Mouse (Mus musculus) left cerebral cortex, adult 2 months (tissue): ENCODE results near the gene E4f1. TPM values are rescaled to one million over a fixed set of nuclear protein-coding genes. Genes with fewer than 3 reads are reported as not detected.
A peak's percentile ranks its signal among the peaks of the same experiment; 100 is the strongest.
"Not testable (repeated sequence)": the region's sequence is repeated elsewhere in the genome, so short reads cannot be mapped to it uniquely, and the experiment has no call there.

ENCODE experiments used
- DNase-seq, 2 experiments: peaks; one replicate each; pipeline ENCODE4 v3.0.0; 2021 to 2022; ENCODE audit warnings: low spot score in 2 of 2, mixed read lengths in 1 of 2; ENCODE audit errors: extremely low spot score in 1 of 2
- H3K27ac ChIP-seq: fragments of 200-600 bp; 2 replicates; pipeline ENCODE4 v1.8.1; 2022
- H3K4me3 ChIP-seq: fragments of 200-600 bp; 2 replicates; pipeline ENCODE4 v1.8.1; 2022
- CTCF ChIP-seq: fragments of 200-600 bp; IDR thresholded peaks from 2 replicates; pipeline ENCODE4 v1.8.1; 2022; ENCODE audit warnings: antibody characterized with exemption, mild to moderate bottlenecking, moderate library complexity
- intact Hi-C: fragments of 180-260 bp; cut with DNase I; formaldehyde crosslinking; loops from one replicate; pipeline ENCODE4 v1.15.1; 2025
- total RNA-seq, 2 experiments: library from RNA; stranded (reverse); gene quantifications; 2 replicates each; pipeline ENCODE4 v1.2.3; 2021

Gene E4f1
- total RNA-seq, 2 experiments from 2014 or later: 37.7 to 41.7 TPM

DNA sequence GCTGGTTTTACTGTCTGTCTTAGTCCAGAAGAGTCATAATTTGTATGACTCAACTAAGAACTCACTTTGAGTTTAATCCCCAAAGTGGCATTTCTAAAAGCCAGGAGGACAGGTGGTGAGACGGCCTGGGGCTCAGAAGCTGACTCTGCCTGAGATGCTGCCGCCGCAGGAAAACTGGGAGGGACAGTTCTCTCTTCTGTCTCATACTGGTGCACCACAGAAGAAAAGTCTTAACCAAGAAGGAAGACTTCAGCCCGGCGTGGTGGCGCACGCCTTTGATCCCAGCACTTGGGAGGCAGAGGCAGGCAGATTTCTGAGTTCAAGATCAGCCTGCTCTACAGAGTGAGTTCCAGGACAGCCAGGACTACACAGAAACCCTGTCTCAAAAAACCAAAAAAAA is 44.2 kb downstream of the E4f1 start:
- intact Hi-C loops: no loop called here
- no peak overlapping the region for H3K4me3 ChIP-seq
- no peak for TF ChIP-seq CTCF
- DNase-seq: no peak
- H3K27ac ChIP-seq: peak overlapping the region; percentile 84; the same call in 1 of the 2 replicates

DNA sequence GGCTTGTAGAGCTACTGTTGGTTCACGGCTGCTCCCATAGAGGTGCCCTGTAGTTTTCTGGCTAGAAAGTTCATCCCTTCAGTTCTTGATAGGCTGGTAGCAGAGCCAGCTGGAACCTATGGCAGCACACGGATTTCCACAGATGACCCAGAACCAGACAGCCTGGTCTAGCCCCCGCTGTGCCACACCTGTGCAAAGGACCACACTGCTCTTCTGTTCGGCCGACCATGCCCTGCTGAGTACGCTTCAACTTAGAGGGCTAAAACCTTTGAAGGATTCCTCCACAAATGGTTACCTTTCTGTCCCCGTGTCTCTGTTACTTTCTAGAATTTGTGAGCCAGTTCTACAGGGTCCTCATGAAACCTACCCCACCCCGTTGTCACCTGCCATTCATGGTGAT is 44.8 kb downstream of the E4f1 start:
- DNase-seq, intact Hi-C loops, H3K4me3 ChIP-seq, H3K27ac ChIP-seq: not testable (repeated sequence)

DNA sequence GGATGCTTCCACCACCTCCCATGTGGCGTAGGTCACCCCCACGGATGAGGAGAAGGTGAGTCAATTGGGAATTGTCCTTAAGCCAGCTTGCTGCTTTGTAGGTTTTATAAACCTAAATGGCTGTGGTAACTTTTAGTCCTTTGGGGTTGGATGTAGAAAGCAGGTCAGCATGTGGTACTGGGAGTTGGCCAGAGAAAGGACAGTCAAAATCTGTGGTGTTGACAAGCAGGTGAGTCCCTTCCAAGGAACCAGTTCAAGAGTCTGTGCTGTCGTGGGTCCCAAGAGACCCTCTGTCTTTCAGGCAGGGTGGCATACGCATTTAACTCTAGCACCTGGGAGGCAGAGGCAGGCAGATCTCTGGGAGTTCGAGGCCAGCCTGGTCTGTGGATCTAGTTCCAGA is 45.6 kb downstream of the E4f1 start:
- TF ChIP-seq CTCF: no peak
- DNase-seq: no peak
- Histone ChIP-seq H3K27ac (no peak overlapping the region), H3K4me3 (no peak overlapping the region)
- intact Hi-C loops: no loop called here

DNA sequence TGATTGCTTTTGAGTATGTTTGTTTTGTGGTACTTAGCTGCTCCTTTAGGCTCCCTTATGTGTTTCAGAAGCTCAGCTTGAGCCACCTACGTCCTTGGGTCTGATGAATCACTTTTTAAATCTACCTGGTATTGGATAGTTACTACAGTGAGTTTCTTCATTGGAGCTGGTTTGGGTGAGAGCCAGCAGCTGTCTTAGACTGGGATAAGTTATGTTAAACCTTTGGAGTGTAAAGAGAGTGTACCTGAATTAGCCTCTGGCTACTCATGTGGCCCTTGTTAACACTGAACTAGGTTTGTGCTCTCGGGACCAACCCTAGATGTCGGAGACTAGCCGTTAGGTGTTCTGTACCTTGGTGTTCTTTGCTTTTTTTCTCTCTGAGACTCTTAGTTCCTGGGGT is 47.0 kb downstream of the E4f1 start:
- H3K27ac ChIP-seq: no peak overlapping the region
- no peak for DNase-seq
- no peak for TF ChIP-seq CTCF
- H3K4me3 ChIP-seq: no peak overlapping the region
- intact Hi-C loops: no loop called here

DNA sequence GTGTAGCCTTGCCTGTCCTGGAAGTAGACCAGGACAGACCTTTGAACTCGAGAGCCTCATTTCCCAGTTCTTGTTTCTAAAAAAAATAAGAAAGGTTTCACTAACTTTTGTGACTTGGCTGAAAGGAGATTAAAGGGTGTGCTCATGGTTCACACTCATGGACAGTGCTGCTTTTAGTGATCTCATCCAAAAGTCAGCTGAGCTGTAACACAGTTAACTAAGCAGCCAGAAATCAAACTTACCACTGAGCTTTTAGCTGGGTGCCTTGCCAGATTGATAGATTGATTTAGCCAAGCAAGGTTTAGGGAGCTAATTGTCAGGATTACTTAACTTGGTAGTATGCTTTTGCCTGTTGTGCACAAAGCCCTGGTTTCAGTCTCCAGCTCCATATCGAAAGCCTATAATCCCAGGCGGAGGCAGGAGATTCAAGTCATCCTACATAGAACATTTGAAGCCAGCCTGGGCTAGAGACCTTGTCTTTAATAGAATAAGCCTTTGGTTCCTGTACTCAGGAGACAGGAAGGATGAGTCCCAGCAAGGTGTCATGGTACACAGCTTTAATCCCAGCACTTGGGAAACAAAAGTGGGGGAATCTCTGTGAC is 54.0 kb downstream of the E4f1 start:
- TF ChIP-seq CTCF: no peak
- Histone ChIP-seq H3K4me3 (no peak overlapping the region), H3K27ac (no peak overlapping the region)
- no peak for DNase-seq
- intact Hi-C loops: no loop called here

DNA sequence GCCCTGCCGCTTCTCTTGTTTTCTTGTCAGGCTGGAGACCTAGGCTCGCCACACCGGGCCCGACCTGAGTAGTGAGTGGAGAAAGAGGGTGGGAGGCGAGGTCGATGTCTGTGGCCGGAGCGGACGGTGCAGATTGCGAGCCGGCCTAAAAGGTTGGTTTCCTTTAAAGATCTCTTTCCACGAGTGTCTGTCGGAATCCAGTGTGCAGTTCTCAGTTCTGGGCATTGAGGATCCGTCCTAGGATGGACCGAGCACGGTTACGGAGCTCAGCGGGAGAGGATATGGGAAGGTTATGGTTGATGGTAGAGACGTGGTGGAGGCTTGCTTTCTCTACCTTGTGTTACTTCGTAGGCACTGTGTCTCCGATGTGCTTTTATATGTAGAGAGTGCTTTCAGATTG is 55.1 kb downstream of the E4f1 start:
- no peak for DNase-seq
- TF ChIP-seq CTCF: no peak
- H3K4me3 ChIP-seq: peak overlapping the region; percentile 69
- H3K27ac ChIP-seq: peak overlapping the region; percentile 91
- intact Hi-C loops: no loop called here

DNA sequence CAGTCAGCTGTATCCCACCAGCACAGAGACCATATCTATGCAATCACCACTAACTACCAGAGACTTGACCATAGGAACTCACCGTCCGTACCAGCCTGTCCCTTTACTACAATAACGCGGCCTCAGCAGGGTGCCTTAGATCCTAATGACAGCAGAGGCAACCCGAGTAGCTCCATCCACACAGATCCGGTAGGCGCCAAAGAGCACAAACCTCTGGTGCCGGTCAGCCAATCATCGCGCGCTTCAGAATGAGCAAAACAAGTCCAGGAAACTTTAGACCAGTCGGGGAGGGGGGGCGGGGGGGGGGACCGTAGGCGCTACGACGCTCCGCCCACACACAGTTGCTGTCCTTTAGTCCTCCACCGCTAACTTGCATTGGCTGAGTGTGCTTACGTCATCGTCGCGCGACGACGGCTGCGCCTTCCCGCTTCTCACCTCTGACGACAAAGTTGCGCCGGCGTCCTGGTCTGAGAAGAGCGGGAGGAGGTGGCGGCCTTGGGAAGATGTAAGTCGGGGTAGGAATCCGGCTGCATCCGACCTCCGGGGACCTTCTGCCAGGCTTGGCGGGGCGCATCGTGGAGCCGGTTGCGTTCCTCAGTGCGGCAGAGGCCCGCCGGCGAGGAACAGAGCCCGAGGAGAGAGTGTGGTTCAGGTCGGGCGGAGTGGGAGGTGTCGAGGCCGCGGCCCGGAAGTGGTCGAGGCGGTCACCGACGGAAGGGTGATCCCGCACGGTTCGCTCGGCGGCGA is 55.7 kb downstream of the E4f1 start, which contains the start of gene Rnps1:
TSS of gene Rnps1 (plus strand) at position 336 of the 747 bp plus-strand sequence.
- intact Hi-C loops: loop anchor here (5.0 kb wide), 1 partner anchor 242 kb away; no protein-coding TSS in a partner anchor
- H3K4me3 ChIP-seq: peak within 1 kb of the TSS; percentile 69
- DNase-seq: peak; percentile 88 to 92
- TF ChIP-seq CTCF: no peak; the same call in 1 of the 2 replicates
- H3K27ac ChIP-seq: peak within 1 kb of the TSS; percentile 91

DNA sequence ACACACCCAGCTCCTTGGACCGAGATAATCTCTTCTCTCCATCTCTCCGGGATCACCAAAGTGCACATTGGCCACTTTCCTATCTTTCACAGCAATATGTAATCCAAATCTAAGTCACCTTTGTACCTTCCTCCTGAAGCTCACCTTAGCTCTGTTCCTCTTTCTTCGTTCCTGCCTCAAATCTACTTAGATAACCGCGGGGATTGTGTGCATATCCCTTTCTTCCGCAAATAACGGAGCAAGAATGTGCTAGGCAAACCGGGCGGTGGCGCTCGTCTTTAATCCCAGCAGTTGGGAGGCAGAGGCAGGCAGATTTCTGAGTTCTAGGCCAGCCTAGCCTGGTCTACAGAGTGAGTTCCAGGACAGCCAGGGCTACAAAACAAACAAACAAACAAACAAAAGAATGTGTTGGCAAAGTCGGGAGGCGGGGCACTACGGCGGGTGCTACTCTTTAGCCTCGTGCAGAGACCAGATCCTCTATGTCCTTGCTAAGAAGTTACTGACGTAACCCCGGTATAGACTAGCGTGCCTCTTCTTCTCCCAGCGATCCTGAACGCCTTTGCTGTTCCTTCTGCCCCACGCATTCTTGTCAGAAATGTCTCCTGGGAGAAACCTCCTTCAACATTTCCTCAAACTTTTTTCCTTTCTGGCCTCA is 56.4 kb downstream of the E4f1 start:
- intact Hi-C loops: loop anchor here (5.0 kb wide), 1 partner anchor 241 kb away; no protein-coding TSS in a partner anchor
- H3K4me3 ChIP-seq: peak overlapping the region; percentile 69
- DNase-seq: no peak
- no peak for TF ChIP-seq CTCF
- peak overlapping the region; percentile 84 for H3K27ac ChIP-seq

DNA sequence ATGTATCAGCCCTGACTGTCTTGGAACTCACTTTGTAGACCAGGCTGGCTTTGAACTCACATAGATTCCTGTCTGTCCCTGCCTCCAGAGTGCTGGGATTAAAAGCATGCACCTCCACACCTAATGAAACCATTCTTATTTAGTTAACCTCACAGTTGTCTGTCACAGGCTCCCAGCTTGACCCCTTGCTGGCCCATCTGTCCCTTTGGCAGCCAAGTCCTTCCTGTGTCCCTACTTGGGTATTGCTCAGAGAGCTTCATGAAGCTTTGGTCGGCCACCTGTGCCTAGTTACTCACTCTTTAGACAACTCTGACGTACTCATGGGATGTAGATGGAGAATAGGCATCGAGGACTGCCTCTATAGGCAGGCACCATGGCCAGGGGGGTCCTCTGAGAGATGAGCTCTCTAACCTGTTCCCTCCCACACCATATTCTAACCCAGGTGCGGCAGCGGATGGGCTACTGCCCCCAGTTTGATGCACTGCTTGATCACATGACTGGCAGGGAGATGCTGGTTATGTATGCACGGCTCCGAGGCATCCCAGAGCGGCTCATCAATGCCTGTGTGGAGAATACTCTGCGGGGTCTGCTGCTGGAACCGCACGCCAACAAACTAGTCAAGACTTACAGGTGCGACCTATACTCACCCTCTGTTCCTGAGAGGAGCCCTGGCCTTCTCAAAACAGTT is 62.9 kb downstream of the E4f1 start:
- DNase-seq: no peak
- intact Hi-C loops: no loop called here
- TF ChIP-seq CTCF: no peak
- Histone ChIP-seq H3K27ac (no peak overlapping the region), H3K4me3 (no peak overlapping the region)

DNA sequence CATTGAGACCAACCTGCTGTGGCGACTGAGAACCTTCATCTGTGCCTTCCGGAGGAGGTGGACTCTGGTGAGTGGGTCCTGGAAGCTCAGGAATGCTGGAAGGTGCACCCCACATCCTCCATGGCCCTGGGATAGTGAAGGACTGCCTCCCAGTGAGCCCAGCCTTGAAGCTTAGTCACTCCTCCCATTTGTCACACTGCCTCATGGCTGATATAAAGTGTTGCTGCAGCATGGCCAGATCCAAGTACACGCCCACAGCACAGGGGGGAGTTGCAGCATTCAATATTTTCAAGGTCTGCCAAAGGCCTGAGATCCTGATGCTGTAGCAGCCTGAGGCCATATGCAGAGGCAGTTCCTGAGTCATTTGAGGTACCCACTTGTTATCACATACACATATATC is 67.7 kb downstream of the E4f1 start:
- DNase-seq: no peak
- intact Hi-C loops: no loop called here
- no peak overlapping the region for H3K27ac ChIP-seq
- TF ChIP-seq CTCF: no peak
- no peak overlapping the region for H3K4me3 ChIP-seq

DNA sequence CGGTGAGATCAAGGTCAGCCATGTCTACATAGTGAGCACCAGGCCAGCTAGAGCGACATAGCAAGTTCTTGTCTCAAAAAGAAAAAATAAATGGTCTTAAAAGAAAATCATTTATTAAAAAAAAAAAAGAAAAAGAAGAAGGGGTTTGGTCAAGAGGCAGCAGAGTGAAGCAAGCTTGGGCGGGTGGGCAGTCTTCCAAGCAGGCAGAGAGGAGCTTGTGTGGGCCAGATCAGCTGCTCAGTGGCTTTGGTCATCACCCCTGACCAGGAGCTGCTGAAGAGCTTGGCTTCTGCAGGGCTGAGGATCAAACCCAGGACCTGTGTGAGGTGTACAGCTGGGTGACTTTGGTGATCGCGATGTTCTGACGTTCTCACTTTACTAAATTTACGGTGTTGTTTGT is 75.7 kb downstream of the E4f1 start:
- no peak for TF ChIP-seq CTCF
- intact Hi-C loops: loop anchor here (5.0 kb wide), 1 partner anchor 222 kb away; no protein-coding TSS in a partner anchor
- no peak for DNase-seq
- no peak overlapping the region for H3K4me3 ChIP-seq
- H3K27ac ChIP-seq: no peak overlapping the region

Other genes starting within 250 kb of the E4f1 start
- 10 to 100 TPM; 10.8 to 11.0 TPM for gene Tedc2, start 249.5 kb downstream of the E4f1 start, total RNA-seq
- gene Ccnf, start 218.8 kb downstream of the E4f1 start, total RNA-seq: 1 to 10 TPM; 7.9 to 8.8 TPM
- 1 to 10 TPM; 1.3 to 1.7 TPM for gene Abca17, start 119.2 kb downstream of the E4f1 start, total RNA-seq
- 10 to 100 TPM; 76.7 to 78.5 TPM for gene Abca3, start 118.4 kb downstream of the E4f1 start, total RNA-seq
- gene Rnps1, start 55.7 kb downstream of the E4f1 start, total RNA-seq: 100 to 1,000 TPM; 131 to 142 TPM
- 10 to 100 TPM; 24.4 to 26.2 TPM for gene Eci1, start 43.7 kb downstream of the E4f1 start, total RNA-seq
- 10 to 100 TPM in 1 of 2 experiments, 1 to 10 TPM in 1; 6.8 to 14.8 TPM for gene Dnase1l2, start 27.2 kb downstream of the E4f1 start, total RNA-seq
- 10 to 100 TPM; 65.8 to 69.6 TPM for gene Pgp, start 79 bp upstream of the E4f1 start, total RNA-seq
- gene Bricd5, start 3.6 kb upstream of the E4f1 start, total RNA-seq: 1 to 10 TPM; 1.7 to 1.9 TPM
- gene Mlst8, start 8.8 kb upstream of the E4f1 start, total RNA-seq: 10 to 100 TPM; 34.5 to 37.1 TPM
- gene Caskin1, start 18.3 kb upstream of the E4f1 start, total RNA-seq: 100 to 1,000 TPM; 134 to 144 TPM
- gene Traf7, start 57.6 kb upstream of the E4f1 start, total RNA-seq: 10 to 100 TPM; 81.3 to 85.3 TPM
- 10 to 100 TPM; 53.6 to 54.1 TPM for gene Rab26, start 63.9 kb upstream of the E4f1 start, total RNA-seq
- 10 to 100 TPM; 89.1 to 97.5 TPM for gene Pkd1, start 79.5 kb upstream of the E4f1 start, total RNA-seq
- 100 to 1,000 TPM; 140 to 159 TPM for gene Tsc2, start 162.3 kb upstream of the E4f1 start, total RNA-seq
- 1 to 10 TPM; 5.5 to 5.7 TPM for gene Nthl1, start 162.4 kb upstream of the E4f1 start, total RNA-seq
- gene Slc9a3r2, start 180.0 kb upstream of the E4f1 start, total RNA-seq: 10 to 100 TPM; 50.2 to 51.0 TPM
- gene Npw, start 188.1 kb upstream of the E4f1 start, total RNA-seq: 1 to 10 TPM in 1 of 2 experiments, under 1 TPM in 1; 0.58 to 1.4 TPM
- 10 to 100 TPM; 41.6 to 49.0 TPM for gene Zfp598, start 199.4 kb upstream of the E4f1 start, total RNA-seq
- 100 to 1,000 TPM; 177 to 188 TPM for gene Syngr3, start 219.6 kb upstream of the E4f1 start, total RNA-seq
- gene Gfer, start 225.8 kb upstream of the E4f1 start, total RNA-seq: 10 to 100 TPM; 20.0 to 23.2 TPM
- gene Noxo1, start 225.9 kb upstream of the E4f1 start, total RNA-seq: 1 to 10 TPM; 3.2 to 3.9 TPM
- 10 to 100 TPM; 24.7 to 26.4 TPM for gene Tbl3, start 237.3 kb upstream of the E4f1 start, total RNA-seq
- 1 to 10 TPM in 1 of 2 experiments, not detected in 1; 1.1 TPM for gene Rnf151, start 247.8 kb upstream of the E4f1 start, total RNA-seq
- 100 to 1,000 TPM; 284 to 288 TPM for gene Rps2, start 247.8 kb upstream of the E4f1 start, total RNA-seq